Mouse (Mus musculus): ENCODE measurements around the gene Ifngr1.

DNA sequence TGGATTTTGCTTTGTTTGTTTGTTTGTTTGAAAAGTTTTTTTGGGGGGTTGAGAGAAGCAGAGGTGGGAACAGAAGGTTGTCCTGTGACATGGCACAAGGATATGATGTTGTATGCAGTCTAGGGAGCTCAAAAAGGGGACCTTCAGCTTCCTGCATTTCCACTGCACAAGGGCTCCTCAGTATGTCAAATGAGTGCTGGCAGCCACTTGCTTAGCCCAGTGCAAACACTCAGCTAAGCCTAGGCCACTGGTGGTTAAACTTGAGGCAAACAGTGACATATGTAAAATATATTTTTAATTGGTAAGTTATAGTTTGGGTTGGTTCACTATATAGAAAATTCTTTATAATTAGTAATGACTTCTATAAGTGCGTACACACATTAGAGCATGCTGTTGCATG lies 32.9 kb downstream of the Ifngr1 start:
- TF ChIP-seq CTCF (IDR thresholded peaks at IDR 0.05; ENCODE audit: control insufficient read depth, insufficient read depth, insufficient replicate concordance, low read depth, low read length) (no peak), POLR2A (IDR thresholded peaks at IDR 0.05; ENCODE audit: control insufficient read depth, low read depth, low read length) (no peak)

Data from testis, adult 2 months (tissue).